Mouse (Mus musculus) ES-Bruce4 (cell line): ENCODE measurements at regions not wholly inside any gene's neighbourhood (a gene's known extent, or its start where the extent isn't known, plus 50 kb on each side); places are given as distances from the start of the nearest gene placed in this dataset.

Source experiments
- CTCF ChIP-seq: IDR thresholded peaks from one replicate; pipeline ENCODE4 v1.8.1; 2011; ENCODE audit warnings: low read depth, low read length
- EP300 ChIP-seq: IDR thresholded peaks from 2 replicates; pipeline ENCODE4 v1.6.1; 2011; ENCODE audit warnings: low read depth, low read length; ENCODE audit not compliant: insufficient read depth
- POLR2A ChIP-seq: IDR thresholded peaks from one replicate; pipeline ENCODE4 v1.8.1; 2011; ENCODE audit warnings: low read length; ENCODE audit not compliant: insufficient read depth

DNA sequence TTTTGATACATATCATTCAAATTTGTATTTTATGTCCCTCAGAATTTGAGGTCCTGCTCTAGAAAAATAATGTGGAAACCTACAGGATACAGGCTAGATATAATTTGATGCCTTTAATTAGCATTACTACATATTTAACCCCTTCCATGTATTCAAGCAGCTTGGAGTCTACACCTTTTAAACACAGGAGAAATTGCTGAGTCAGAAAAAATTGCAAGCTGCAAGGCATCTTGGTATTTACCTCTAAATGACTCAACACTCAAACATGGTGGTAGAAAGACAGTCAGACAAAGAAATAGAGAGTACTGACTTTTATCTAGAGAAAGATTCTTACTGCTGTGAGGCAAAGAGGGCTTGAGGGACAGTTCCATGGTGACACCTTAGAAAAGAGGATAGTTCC is 565.4 kb upstream of the Adgra3 start:
- TF ChIP-seq CTCF (no peak), POLR2A (no peak), EP300 (no peak)
